Mouse (Mus musculus) MEL (cell line): ENCODE measurements around the gene Lrch3. TPM values are rescaled to one million over a fixed set of nuclear protein-coding genes. Genes with fewer than 3 reads are reported as not detected.
A peak's percentile ranks its signal among the peaks of the same experiment; 100 is the strongest.
"Not testable (repeated sequence)": the region's sequence is repeated elsewhere in the genome, so short reads cannot be mapped to it uniquely, and the experiment has no call there.

Experiments
- DNase-seq: peaks from one replicate; pipeline ENCODE4 v3.0.0; 2011; ENCODE audit warnings: low read depth, low spot score
- H3K27ac ChIP-seq: 2 replicates; pipeline ENCODE4 v1.5.1; 2012; ENCODE audit warnings: low read depth, mild to moderate bottlenecking, control low read depth, low read length, moderate library complexity; ENCODE audit not compliant: control insufficient read depth
- H3K27me3 ChIP-seq, 2 experiments: fragments of 150-350 bp in 1 of 2; sonication (generic) in 1 of 2; 2 replicates each; pipeline ENCODE4 v1.6.1; 2012; ENCODE audit warnings: low read length in 2 of 2, mild to moderate bottlenecking in 2 of 2, improper control_type of control experiment in 1 of 2, moderate library complexity in 1 of 2; ENCODE audit not compliant: insufficient read depth in 2 of 2, control insufficient read depth in 1 of 2
- H3K36me3 ChIP-seq, 2 experiments: 2 replicates each; pipeline ENCODE4 v1.6.1; 2012 to 2014; ENCODE audit warnings: low read length in 2 of 2, improper control_type of control experiment in 1 of 2, inconsistent platforms in 1 of 2, mild to moderate bottlenecking in 1 of 2; ENCODE audit not compliant: insufficient read depth in 2 of 2, control insufficient read depth in 1 of 2
- H3K4me1 ChIP-seq, 2 experiments: fragments of 150-350 bp in 1 of 2; sonication (generic) in 1 of 2; 2 replicates each; pipeline ENCODE4 v1.6.1; 2012; ENCODE audit warnings: low read length in 2 of 2, improper control_type of control experiment in 1 of 2, mild to moderate bottlenecking in 1 of 2; ENCODE audit not compliant: insufficient read depth in 2 of 2, control insufficient read depth in 1 of 2
- H3K4me3 ChIP-seq, 2 experiments: fragments of 150-350 bp in 1 of 2; sonication (generic) in 1 of 2; 2 replicates each; pipeline ENCODE4 v1.5.1; 2012; ENCODE audit warnings: low read depth in 2 of 2, low read length in 2 of 2, mild to moderate bottlenecking in 2 of 2, moderate library complexity in 2 of 2, control low read depth in 1 of 2, improper control_type of control experiment in 1 of 2; ENCODE audit not compliant: control insufficient read depth in 1 of 2, insufficient read depth in 1 of 2
- H3K79me2 ChIP-seq: 2 replicates; pipeline ENCODE4 v1.6.1; 2012; ENCODE audit warnings: mild to moderate bottlenecking, low read length, moderate library complexity; ENCODE audit not compliant: control insufficient read depth, poor library complexity, insufficient read depth
- H3K9ac ChIP-seq: 2 replicates; pipeline ENCODE4 v1.6.1; 2012; ENCODE audit warnings: low read depth, mild to moderate bottlenecking, control low read depth, low read length, moderate library complexity; ENCODE audit not compliant: control insufficient read depth, poor library complexity, severe bottlenecking
- H3K9me3 ChIP-seq: fragments of 150-350 bp; sonication (generic); replicated peaks from 2 replicates; pipeline ENCODE4 v1.6.1; 2012; ENCODE audit warnings: mild to moderate bottlenecking, low read length, improper control_type of control experiment, moderate library complexity; ENCODE audit not compliant: insufficient read depth
- EP300 ChIP-seq, 2 experiments: IDR thresholded peaks; 2 replicates each; pipeline ENCODE4 v1.6.1; 2011; ENCODE audit warnings: improper control_type of control experiment in 2 of 2, low read length in 2 of 2, low read depth in 1 of 2, mild to moderate bottlenecking in 1 of 2
- ETS1 ChIP-seq: IDR thresholded peaks from 2 replicates; pipeline ENCODE4 v1.6.1; 2012; ENCODE audit warnings: low read depth, mild to moderate bottlenecking, inconsistent platforms, low read length, improper control_type of control experiment, moderate library complexity
- GATA1 ChIP-seq: IDR thresholded peaks from 2 replicates; pipeline ENCODE4 v1.6.1; 2011; ENCODE audit warnings: low read depth, low read length, improper control_type of control experiment
- MXI1 ChIP-seq: IDR thresholded peaks from 2 replicates; pipeline ENCODE4 v1.6.1; 2011; ENCODE audit warnings: mild to moderate bottlenecking, low read depth, low read length, improper control_type of control experiment
- MYC ChIP-seq: IDR thresholded peaks from 2 replicates; pipeline ENCODE4 v1.6.1; 2011; ENCODE audit warnings: low read depth, mild to moderate bottlenecking, low read length, improper control_type of control experiment, moderate library complexity
- RCOR1 ChIP-seq: IDR thresholded peaks from 2 replicates; pipeline ENCODE4 v1.6.1; 2012; ENCODE audit warnings: low read depth, mild to moderate bottlenecking, inconsistent platforms, low read length, improper control_type of control experiment
- SIN3A ChIP-seq: IDR thresholded peaks from 2 replicates; pipeline ENCODE4 v1.6.1; 2012; ENCODE audit warnings: low read length, improper control_type of control experiment, inconsistent platforms
- TAL1 ChIP-seq: IDR thresholded peaks from 2 replicates; pipeline ENCODE4 v1.6.1; 2012; ENCODE audit warnings: mild to moderate bottlenecking, inconsistent platforms, low read length, moderate library complexity, mixed read lengths
- TBP ChIP-seq: IDR thresholded peaks from 2 replicates; pipeline ENCODE4 v1.8.0; 2011; ENCODE audit warnings: low read depth, low read length, improper control_type of control experiment
- TCF12 ChIP-seq: IDR thresholded peaks from 2 replicates; pipeline ENCODE4 v1.6.1; 2014; ENCODE audit warnings: low read depth, mild to moderate bottlenecking, inconsistent platforms, low read length, improper control_type of control experiment, moderate library complexity
- USF1 ChIP-seq: IDR thresholded peaks from 2 replicates; pipeline ENCODE4 v1.6.1; 2014; ENCODE audit warnings: low read depth, mild to moderate bottlenecking, inconsistent platforms, low read length, improper control_type of control experiment, moderate library complexity
- ZNF384 ChIP-seq: IDR thresholded peaks from 2 replicates; pipeline ENCODE4 v1.6.1; 2012; ENCODE audit warnings: low read depth, mild to moderate bottlenecking, inconsistent platforms, low read length, improper control_type of control experiment
- polyA plus RNA-seq, 2 experiments: library from polyadenylated mRNA; stranded (reverse) in 1 of 2; unstranded in 1 of 2; fragments of >175 nt in 1 of 2; fragments of >200 nt in 1 of 2; gene quantifications; 2 replicates each; pipeline versions ENCODE4 v1.2.1 to v1.2.4; 2012; ENCODE audit warnings: low replicate concordance in 2 of 2, low read depth in 1 of 2; ENCODE audit not compliant: insufficient read length in 2 of 2, insufficient read depth in 1 of 2, missing spikeins in 1 of 2
- total RNA-seq: library from RNA; depleted of rRNA; stranded (reverse); fragments of 300-350 nt; gene quantifications from 2 replicates; pipeline ENCODE4 v1.2.3, GENCODE M21; 2012

Gene Lrch3
- total and polyA plus RNA-seq, 3 experiments: 8.6 to 17.0 TPM; not detected in 1

GRCm38 (mm10) chr16:32939301-32939700 lies 25.4 kb downstream of the Lrch3 start:
- Histone ChIP-seq H3K79me2 (peaks cover 31% of the 10 kb centered on the region), H3K4me3 (peak overlapping the region; percentile 52 to 65), H3K9ac (peak overlapping the region; percentile 41; the same call in 1 of the 2 replicates), H3K4me1 (peaks cover 7 to 14% of the 10 kb centered on the region in 2 experiments; a peak in 3 of 4 replicates), H3K36me3 (peaks cover 0 to 19% of the 10 kb centered on the region in 2 experiments; a peak in 3 of 4 replicates)
- peak; percentile 67 for DNase-seq
- TF ChIP-seq MXI1 (peak; percentile 47; the same call in 1 of the 2 replicates), TBP (0 out of 2 replicates have a peak, but pooled peaks have one; percentile 16)
- not testable (repeated sequence) for H3K9me3 ChIP-seq, H3K27me3 ChIP-seq, H3K27ac ChIP-seq

- not testable (repeated sequence) for H3K27me3 ChIP-seq, H3K9me3 ChIP-seq, H3K27ac ChIP-seq
- DNase-seq: peak; percentile 42
- Histone ChIP-seq H3K4me1 (peaks cover 7 to 14% of the 10 kb centered on the region in 2 experiments; a peak in 3 of 4 replicates), H3K36me3 (peaks cover 0 to 19% of the 10 kb centered on the region in 2 experiments; a peak in 3 of 4 replicates), H3K9ac (peak overlapping the region; percentile 41; the same call in 1 of the 2 replicates), H3K4me3 (peak overlapping the region; percentile 52 to 65), H3K79me2 (peaks cover 31% of the 10 kb centered on the region)
Observed at GRCm38 (mm10) chr16:32939716-32940115, 25.8 kb downstream of the Lrch3 start.

- TF ChIP-seq RCOR1 (0 out of 2 replicates have a peak, but pooled peaks have one; percentile 26), GATA1 (peak; percentile 74), MYC (0 out of 2 replicates have a peak, but pooled peaks have one; percentile 36), TCF12 (peak; percentile 74), EP300 (IDR thresholded peaks at IDR 0.05; ENCODE audit: low read depth in 1 of 2, low read length in 2 of 2) (peak; percentile 76 to 77), ETS1 (peak; percentile 72), TAL1 (peak; percentile 69), USF1 (peak; percentile 45; the same call in 1 of the 2 replicates), SIN3A (peak; percentile 54), ZNF384 (peak; percentile 90)
- H3K4me1 ChIP-seq, H3K9me3 ChIP-seq, H3K9ac ChIP-seq, H3K27me3 ChIP-seq: not testable (repeated sequence)
- peaks cover 0 to 10% of the 10 kb centered on the region in 2 experiments; a peak in 3 of 4 replicates for H3K36me3 ChIP-seq
- H3K27ac ChIP-seq: peak overlapping the region; percentile 89
- DNase-seq: peak; percentile 87
- peaks cover 26% of the 10 kb centered on the region for H3K79me2 ChIP-seq
- H3K4me3 ChIP-seq: peak overlapping the region in 1 of 2 experiments; percentile 10; a peak in 1 of 4 replicates
Observed at GRCm38 (mm10) chr16:32941226-32941625, 27.3 kb downstream of the Lrch3 start.
